Mouse (Mus musculus) left cerebral cortex, adult 2 months (tissue): ENCODE measurements at regions not wholly inside any gene's neighbourhood (a gene's known extent, or its start where the extent isn't known, plus 50 kb on each side); places are given as distances from the start of the nearest gene placed in this dataset.
"Not testable (repeated sequence)": the region's sequence is repeated elsewhere in the genome, so short reads cannot be mapped to it uniquely, and the experiment has no call there.

Source experiments
- DNase-seq, 2 experiments: peaks; one replicate each; pipeline ENCODE4 v3.0.0; 2021 to 2022; ENCODE audit warnings: low spot score in 2 of 2, mixed read lengths in 1 of 2; ENCODE audit errors: extremely low spot score in 1 of 2
- H3K27ac ChIP-seq: fragments of 200-600 bp; 2 replicates; pipeline ENCODE4 v1.8.1; 2022
- H3K4me3 ChIP-seq: fragments of 200-600 bp; 2 replicates; pipeline ENCODE4 v1.8.1; 2022
- CTCF ChIP-seq: fragments of 200-600 bp; IDR thresholded peaks from 2 replicates; pipeline ENCODE4 v1.8.1; 2022; ENCODE audit warnings: antibody characterized with exemption, mild to moderate bottlenecking, moderate library complexity
- intact Hi-C: fragments of 180-260 bp; cut with DNase I; formaldehyde crosslinking; loops from one replicate; pipeline ENCODE4 v1.15.1; 2025

DNA sequence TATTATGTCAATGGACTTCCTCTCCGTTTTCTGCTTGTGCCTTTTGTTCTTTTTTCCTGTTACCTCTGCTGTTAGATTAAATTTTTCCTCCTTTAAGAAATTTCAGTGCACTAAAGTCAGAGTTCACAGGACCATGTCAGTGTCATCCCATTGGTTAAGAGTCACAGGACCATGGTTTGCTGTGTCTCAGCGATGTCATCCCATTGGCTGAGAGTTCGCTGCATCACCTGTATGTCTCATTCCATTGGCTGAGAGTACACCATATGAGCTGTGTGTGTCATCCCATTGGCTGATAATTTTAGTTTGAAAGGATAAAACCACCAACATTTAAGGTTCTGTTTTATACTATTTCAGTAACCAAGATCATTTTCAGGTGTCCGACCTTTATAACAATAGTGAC, 50.7 kb upstream of the Jade1 start:
- Histone ChIP-seq H3K4me3 (no peak overlapping the region), H3K27ac (no peak overlapping the region)
- TF ChIP-seq CTCF, result no peak
- intact Hi-C loops, result no loop called here
- no peak for DNase-seq

DNA sequence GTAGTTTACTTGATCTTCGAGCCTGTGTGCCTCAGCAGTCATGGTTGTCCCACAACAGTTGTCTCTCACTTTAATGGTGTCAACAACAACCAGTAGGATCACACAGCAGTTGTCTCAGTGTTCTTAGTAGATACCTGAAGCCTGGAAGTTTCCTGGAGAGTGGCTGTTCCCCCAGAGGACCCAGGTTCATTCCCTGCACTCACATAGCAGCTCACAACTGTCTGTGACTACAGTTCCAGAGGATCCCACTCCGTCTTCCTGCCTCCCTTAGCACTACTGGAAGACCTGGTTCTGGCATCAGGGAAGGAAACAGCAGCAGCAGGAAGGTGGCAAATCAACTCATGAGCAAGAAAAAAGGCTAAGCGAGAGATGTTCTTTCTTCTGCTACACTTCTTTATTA, 53.4 kb upstream of the Jade1 start:
- intact Hi-C loops, result no loop called here
- H3K4me3 ChIP-seq, result no peak overlapping the region
- no peak for TF ChIP-seq CTCF

DNA sequence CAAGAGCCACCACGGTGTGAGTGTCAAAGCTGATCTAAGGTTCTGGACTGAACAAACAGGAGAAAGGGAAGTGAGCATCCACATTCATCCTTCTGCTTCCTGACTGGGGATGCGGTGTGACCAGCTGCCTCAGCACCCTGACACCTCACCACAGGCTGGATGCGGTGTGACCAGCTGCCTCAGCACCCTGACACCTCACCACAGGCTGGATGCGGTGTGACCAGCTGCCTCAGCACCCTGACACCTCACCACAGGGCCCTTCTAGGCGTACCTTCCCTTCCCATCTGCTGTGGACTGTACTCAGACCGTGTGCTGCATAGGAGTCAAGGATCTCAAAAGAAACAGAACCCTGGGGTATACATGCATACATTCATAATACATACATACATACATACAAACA, 53.9 kb upstream of the Jade1 start:
- H3K4me3 ChIP-seq, DNase-seq, H3K27ac ChIP-seq, intact Hi-C loops: not testable (repeated sequence)

More for the DNA sequence above, 53.4 kb upstream of the Jade1 start:
- no peak overlapping the region for H3K27ac ChIP-seq
- no peak for DNase-seq

DNA sequence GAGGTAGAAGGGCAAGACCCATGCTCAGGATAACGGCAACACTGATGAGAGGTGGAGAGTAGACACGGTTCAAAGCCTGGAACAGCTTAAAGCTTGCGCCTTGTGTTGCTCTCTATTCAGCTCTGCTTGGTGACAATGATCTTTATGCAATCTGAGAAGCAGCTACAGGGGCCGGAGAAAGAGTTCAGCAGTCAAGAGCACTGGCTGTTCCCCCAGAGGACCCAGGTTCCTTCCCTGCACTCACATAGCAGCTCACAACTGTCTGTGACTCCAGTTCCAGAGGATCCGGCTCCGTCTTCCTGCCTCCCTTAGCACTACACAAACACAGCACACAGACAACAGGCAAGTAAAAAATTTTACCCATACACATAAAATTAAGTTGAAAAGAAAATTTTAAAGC, 54.4 kb upstream of the Jade1 start:
- Histone ChIP-seq H3K4me3 (no peak overlapping the region), H3K27ac (no peak overlapping the region)
- no peak for TF ChIP-seq CTCF
- no peak for DNase-seq
- intact Hi-C loops, result no loop called here

DNA sequence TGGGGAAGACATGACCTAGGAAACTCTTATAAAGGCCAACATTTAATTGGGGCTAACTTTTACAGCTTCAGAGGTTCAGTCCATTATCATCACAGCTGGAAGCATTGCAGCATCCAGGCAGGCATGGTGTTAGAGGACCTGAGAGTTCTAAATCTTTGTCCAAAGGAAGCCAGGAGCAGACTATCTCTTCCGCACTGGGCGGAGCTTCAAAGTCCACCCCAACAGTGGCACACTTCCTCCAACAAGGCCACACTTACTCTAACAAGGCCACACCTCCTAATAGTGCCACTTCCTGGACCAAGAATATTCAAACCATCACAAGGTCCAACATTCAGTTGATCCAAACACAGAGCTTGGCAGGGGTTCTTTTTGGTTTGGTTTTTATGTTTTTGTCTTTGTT, 55.9 kb upstream of the Jade1 start:
- H3K27ac ChIP-seq, result no peak overlapping the region
- H3K4me3 ChIP-seq, result no peak overlapping the region
- TF ChIP-seq CTCF, result no peak
- no peak for DNase-seq
- intact Hi-C loops, result no loop called here

DNA sequence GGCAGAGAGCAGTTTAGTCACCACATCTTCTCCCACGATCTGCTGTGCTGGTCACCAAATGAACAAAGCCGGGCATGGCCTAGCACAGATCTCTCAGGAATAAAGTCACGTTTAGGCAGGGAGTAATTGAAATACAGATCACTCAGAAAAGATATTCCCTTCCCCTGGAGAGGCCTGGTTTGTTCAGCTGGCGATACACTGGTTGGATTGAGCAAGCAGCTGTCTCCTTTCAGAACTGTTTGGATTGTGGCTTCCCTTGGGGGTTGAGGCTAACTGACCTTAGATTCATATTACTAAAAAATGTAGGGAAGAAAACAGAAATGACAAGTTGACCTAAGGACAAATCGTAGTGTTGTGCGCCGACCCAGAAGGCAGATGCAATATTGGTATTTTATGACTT, 56.7 kb upstream of the Jade1 start:
- no peak for TF ChIP-seq CTCF
- intact Hi-C loops, result no loop called here
- Histone ChIP-seq H3K4me3 (no peak overlapping the region), H3K27ac (no peak overlapping the region)
- DNase-seq, result no peak

DNA sequence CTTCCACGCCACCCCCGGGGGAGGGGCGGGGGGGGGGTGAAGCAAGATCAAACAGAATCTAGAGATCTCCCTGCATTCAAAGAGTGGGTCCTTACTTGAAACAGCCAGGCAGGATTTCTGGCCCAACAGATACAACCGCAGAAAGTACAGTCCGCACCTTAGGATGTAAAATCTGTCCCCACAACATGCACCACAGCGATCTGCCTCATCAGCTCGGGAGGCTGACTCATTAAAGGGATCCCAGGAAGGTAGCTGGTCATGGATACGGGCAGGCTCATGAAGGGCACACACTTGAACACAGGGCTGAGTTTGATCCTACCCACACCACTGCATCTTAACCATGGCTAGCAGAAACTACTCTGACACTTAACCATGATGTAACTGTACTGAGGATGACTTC, 57.8 kb upstream of the Jade1 start:
- intact Hi-C loops, result no loop called here
- Histone ChIP-seq H3K4me3 (no peak overlapping the region), H3K27ac (no peak overlapping the region)
- no peak for TF ChIP-seq CTCF
- DNase-seq, result no peak

DNA sequence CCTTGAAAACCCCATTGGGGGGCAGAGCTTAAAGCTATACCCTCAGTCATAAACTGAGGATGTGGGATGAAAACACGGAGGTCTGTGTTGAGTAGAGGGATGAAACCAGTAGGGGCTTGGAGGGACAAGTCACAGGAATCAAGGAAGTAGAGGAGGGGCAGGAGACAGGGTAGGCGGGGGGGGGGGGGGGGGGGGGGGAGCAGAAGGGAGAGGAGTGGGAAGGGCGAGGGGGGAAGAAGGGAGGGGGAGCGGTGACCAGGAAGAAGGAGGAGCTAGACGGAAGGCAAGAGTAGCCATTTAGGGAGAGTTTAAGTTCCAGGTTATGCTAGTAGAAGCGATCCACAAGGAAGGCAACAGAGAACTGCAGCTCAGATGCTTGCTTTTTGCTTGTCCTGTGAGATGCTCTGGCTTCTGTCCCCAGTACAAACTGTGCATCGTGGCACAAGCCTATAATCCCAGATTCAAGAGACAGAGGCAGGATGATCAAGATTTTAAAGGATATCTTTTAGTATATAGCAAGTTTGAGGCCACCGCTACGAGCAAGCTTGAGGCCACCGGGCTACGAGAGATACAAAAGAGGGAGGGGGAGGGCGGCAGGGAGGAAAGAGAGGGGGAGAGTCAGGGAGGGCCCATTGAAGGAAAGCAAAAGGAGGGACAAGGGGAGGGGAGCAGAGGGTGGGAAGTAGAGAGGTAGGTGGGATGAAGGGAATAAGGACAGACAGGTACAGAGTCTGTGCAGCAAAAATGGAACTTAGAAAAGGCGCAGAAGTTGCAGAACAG, 58.4 kb upstream of the Jade1 start:
- no peak for DNase-seq
- no peak overlapping the region for H3K4me3 ChIP-seq
- TF ChIP-seq CTCF, result no peak
- H3K27ac ChIP-seq, result no peak overlapping the region
- intact Hi-C loops, result no loop called here

DNA sequence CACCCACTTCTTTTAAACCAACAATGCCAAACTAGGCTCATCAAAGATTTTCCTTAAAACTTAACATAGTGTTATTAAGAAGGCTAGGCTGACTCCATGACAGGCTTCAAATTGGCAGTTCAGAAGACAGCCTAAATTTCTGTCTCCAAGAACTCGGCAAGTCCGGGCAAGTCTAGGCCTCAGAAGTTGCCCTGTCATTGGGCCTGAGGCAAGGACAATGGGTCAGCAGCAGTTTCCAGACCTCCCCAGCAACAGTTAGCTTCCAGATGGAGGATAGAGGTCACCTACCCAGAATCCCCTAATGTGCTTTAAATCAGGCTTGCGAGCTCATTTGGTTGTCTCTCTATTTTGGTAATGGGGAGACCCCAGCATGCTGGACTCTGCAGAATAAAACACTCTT, 59.6 kb upstream of the Jade1 start:
- intact Hi-C loops, result no loop called here

DNA sequence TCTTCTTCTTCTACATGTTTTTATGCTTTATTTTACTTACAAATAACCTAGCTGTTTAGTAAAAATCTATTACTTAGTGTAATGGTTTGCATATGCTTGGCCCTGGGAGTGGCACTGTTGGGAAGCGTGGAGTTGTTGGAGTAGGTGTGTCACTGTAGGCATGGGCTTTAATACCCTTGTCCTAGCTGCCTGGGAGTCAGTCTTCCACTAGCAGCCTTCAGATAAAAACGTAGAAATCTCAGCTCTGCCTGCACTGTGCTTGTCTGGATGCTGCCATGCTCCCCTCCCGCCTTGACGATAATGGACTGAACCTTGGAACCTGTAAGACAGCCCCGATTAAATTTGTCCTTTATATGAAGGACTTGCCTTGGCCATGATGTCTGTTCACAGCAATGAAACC, 60.4 kb upstream of the Jade1 start:
- intact Hi-C loops, result no loop called here
- Histone ChIP-seq H3K27ac (no peak overlapping the region), H3K4me3 (no peak overlapping the region)
- TF ChIP-seq CTCF, result no peak
- DNase-seq, result no peak

More for the DNA sequence above, 59.6 kb upstream of the Jade1 start:
- no peak for DNase-seq
- no peak overlapping the region for H3K4me3 ChIP-seq
- TF ChIP-seq CTCF, result no peak
- H3K27ac ChIP-seq, result no peak overlapping the region

DNA sequence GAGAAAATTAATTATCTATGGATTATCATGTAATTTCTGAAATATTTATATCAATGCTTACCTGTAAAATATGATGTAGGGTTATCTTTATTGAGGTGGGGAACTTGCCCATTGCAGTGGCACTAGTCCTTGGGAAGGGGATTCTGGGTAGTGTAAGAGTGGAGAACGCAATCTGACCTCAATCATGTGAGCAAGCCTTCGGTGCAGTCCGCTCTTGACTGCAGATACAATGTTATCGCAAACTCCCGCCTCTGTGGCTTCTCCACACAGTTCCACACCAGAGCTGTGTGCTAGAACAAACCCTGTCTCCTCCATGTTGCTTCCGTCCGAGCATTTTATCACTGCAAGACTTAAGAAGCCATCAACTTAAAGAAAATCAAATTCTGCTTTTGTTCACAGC, 62.1 kb upstream of the Jade1 start:
- H3K4me3 ChIP-seq, result no peak overlapping the region
- no peak for DNase-seq

DNA sequence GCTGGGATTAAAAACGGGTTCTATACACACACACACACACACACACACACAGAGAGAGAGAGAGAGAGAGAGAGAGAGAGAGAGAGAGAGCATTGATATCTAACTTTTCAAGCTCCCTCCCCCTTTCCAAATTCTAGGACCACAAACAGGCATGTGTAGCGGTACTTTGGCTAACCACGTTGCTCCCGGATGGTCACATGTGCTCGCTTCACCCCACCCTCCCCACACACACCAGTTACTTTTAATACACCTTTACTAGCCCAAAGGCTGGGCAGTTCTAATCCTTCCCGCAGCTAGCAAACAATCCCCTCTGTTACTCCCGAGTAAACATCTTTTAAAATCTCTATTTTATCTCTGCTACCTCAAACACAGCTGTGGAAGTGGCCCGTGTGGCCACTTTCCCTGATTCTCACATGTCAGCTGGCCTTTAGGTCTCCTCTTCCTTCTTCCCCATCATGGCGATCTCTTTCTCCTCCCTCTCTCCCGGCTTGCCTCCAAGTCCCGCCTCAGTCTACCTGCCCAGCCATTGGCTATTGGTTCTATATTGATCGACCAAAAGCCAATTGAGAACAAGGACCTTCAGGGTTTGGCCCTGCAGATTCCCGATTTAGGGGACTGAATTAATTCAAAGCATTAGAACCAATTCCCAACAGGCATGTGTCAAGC, 62.7 kb upstream of the Jade1 start:
- DNase-seq, result no peak
- Histone ChIP-seq H3K27ac (no peak overlapping the region), H3K4me3 (no peak overlapping the region)
- TF ChIP-seq CTCF, result no peak
- intact Hi-C loops, result no loop called here

More for the DNA sequence above, 62.1 kb upstream of the Jade1 start:
- no peak overlapping the region for H3K27ac ChIP-seq
- intact Hi-C loops, result no loop called here
- TF ChIP-seq CTCF, result no peak
